Mouse (Mus musculus) forebrain, embryonic 10.5 days (tissue): ENCODE data around the gene Sec14l3. TPM values are rescaled to one million over a fixed set of nuclear protein-coding genes. Genes with fewer than 3 reads are reported as not detected.

Source experiments
- DNase-seq: peaks from one replicate; pipeline ENCODE4 v3.0.0-alpha.2; 2017; ENCODE audit warnings: low spot score; ENCODE audit errors: extremely low spot score
- H3K27ac ChIP-seq: fragments of 300-500 bp; sonication (generic); 2 replicates; pipeline ENCODE4 v1.5.1; 2016; ENCODE audit warnings: mild to moderate bottlenecking
- H3K27me3 ChIP-seq: fragments of 300-500 bp; sonication (generic); 2 replicates; pipeline ENCODE4 v1.6.1; 2016; ENCODE audit warnings: mild to moderate bottlenecking; ENCODE audit not compliant: poor library complexity, severe bottlenecking
- H3K36me3 ChIP-seq: fragments of 300-500 bp; sonication (generic); replicated peaks from 2 replicates; pipeline ENCODE4 v1.6.1; 2016; ENCODE audit warnings: mild to moderate bottlenecking, moderate library complexity
- H3K4me1 ChIP-seq: fragments of 300-500 bp; sonication (generic); 2 replicates; pipeline ENCODE4 v1.6.1; 2016
- H3K4me3 ChIP-seq: fragments of 300-500 bp; sonication (generic); 2 replicates; pipeline ENCODE4 v1.5.1; 2016; ENCODE audit warnings: mild to moderate bottlenecking, moderate library complexity
- H3K9me3 ChIP-seq: fragments of 300-500 bp; sonication (generic); 2 replicates; pipeline ENCODE4 v1.6.1; 2016; ENCODE audit warnings: mild to moderate bottlenecking, moderate library complexity
- WGBS: fragments of 180-500 bp; shearing (Covaris S2); methylation state at CpG from one replicate; pipeline ENCODE4 v1.1.7; 2016; 5-methylcytosine and 5-hydroxymethylcytosine counted together
- polyA plus RNA-seq: library from polyadenylated mRNA; unstranded; fragments of >200 nt; fragmentation: Nextera tagmentation; extraction: Ambion mirVana; gene quantifications from 2 replicates; pipeline ENCODE4 v1.2.1, GENCODE M21; 2016

The Sec14l3 gene
- polyA plus RNA-seq, 1 experiment from 2014 or later: not detected

- Histone ChIP-seq H3K4me3 (no peak overlapping the region), H3K36me3 (no peaks in the 10 kb centered on the region), H3K9me3 (no peaks in the 10 kb centered on the region), H3K27me3 (peaks cover 20% of the 10 kb centered on the region), H3K4me1 (0 out of 2 replicates have a peak, but pooled peaks cover 3% of the 10 kb centered on the region), H3K27ac (no peak overlapping the region)
- WGBS: 92% methylated on average over 6 of the region's 6 CpGs
- no peak for DNase-seq
Measured at GRCm38 (mm10) chr11:4035916-4036315, 28.7 kb upstream of the Sec14l3 start.

GRCm38 (mm10) chr11:4036365-4037084 is 28.1 kb upstream of the Sec14l3 start:
- Histone ChIP-seq H3K9me3 (no peaks in the 10 kb centered on the region), H3K27me3 (peaks cover 14% of the 10 kb centered on the region), H3K4me1 (0 out of 2 replicates have a peak, but pooled peaks cover 3% of the 10 kb centered on the region), H3K27ac (no peak overlapping the region), H3K4me3 (no peak overlapping the region), H3K36me3 (no peaks in the 10 kb centered on the region)
- WGBS: 77% methylated on average over 9 of the region's 9 CpGs
- DNase-seq: no peak

GRCm38 (mm10) chr11:4039951-4040350 is 24.7 kb upstream of the Sec14l3 start:
- Histone ChIP-seq H3K27ac (no peak overlapping the region), H3K4me1 (no peaks in the 10 kb centered on the region), H3K36me3 (no peaks in the 10 kb centered on the region), H3K27me3 (no peaks in the 10 kb centered on the region), H3K9me3 (no peaks in the 10 kb centered on the region), H3K4me3 (no peak overlapping the region)
- 86% methylated on average over 4 of the region's 4 CpGs for WGBS
- DNase-seq: no peak

GRCm38 (mm10) chr11:4041123-4041625 is 23.5 kb upstream of the Sec14l3 start:
- no peaks in the 10 kb centered on the region for H3K36me3 ChIP-seq
- WGBS: 84% methylated on average over 6 of the region's 6 CpGs
- H3K9me3 ChIP-seq: no peaks in the 10 kb centered on the region
- H3K4me1 ChIP-seq: no peaks in the 10 kb centered on the region
- no peaks in the 10 kb centered on the region for H3K27me3 ChIP-seq
- H3K4me3 ChIP-seq: no peak overlapping the region
- no peak overlapping the region for H3K27ac ChIP-seq
- no peak for DNase-seq

- WGBS: 91% methylated on average over 7 of the region's 7 CpGs
- Histone ChIP-seq H3K27me3 (no peaks in the 10 kb centered on the region), H3K36me3 (no peaks in the 10 kb centered on the region), H3K27ac (no peak overlapping the region), H3K4me1 (no peaks in the 10 kb centered on the region), H3K4me3 (no peak overlapping the region), H3K9me3 (no peaks in the 10 kb centered on the region)
- DNase-seq: no peak
Measured at GRCm38 (mm10) chr11:4043081-4043480, 21.6 kb upstream of the Sec14l3 start.

GRCm38 (mm10) chr11:4046526-4046925 is 18.1 kb upstream of the Sec14l3 start:
- DNase-seq: no peak
- WGBS: 82% methylated on average over 5 of the region's 5 CpGs
- H3K27me3 ChIP-seq: no peaks in the 10 kb centered on the region
- no peak overlapping the region for H3K27ac ChIP-seq
- H3K9me3 ChIP-seq: peaks cover 7% of the 10 kb centered on the region; the same call in 1 of the 2 replicates
- no peaks in the 10 kb centered on the region for H3K4me1 ChIP-seq
- H3K36me3 ChIP-seq: no peaks in the 10 kb centered on the region
- no peak overlapping the region for H3K4me3 ChIP-seq

GRCm38 (mm10) chr11:4047766-4048165 is 16.9 kb upstream of the Sec14l3 start:
- Histone ChIP-seq H3K9me3 (peaks cover 7% of the 10 kb centered on the region; the same call in 1 of the 2 replicates), H3K4me3 (no peak overlapping the region), H3K36me3 (no peaks in the 10 kb centered on the region), H3K27ac (no peak overlapping the region), H3K27me3 (no peaks in the 10 kb centered on the region), H3K4me1 (no peaks in the 10 kb centered on the region)
- DNase-seq: no peak
- 95% methylated on average over 2 of the region's 2 CpGs for WGBS

- no peak for DNase-seq
- H3K4me1 ChIP-seq: no peaks in the 10 kb centered on the region
- no peaks in the 10 kb centered on the region for H3K27me3 ChIP-seq
- H3K4me3 ChIP-seq: no peak overlapping the region
- no peaks in the 10 kb centered on the region for H3K36me3 ChIP-seq
- H3K27ac ChIP-seq: no peak overlapping the region
- peaks cover 7% of the 10 kb centered on the region; the same call in 1 of the 2 replicates for H3K9me3 ChIP-seq
- WGBS: 88% methylated on average over 6 of the region's 6 CpGs
Measured at GRCm38 (mm10) chr11:4048438-4048837, 16.2 kb upstream of the Sec14l3 start.

- Histone ChIP-seq H3K27me3 (no peaks in the 10 kb centered on the region), H3K4me1 (no peaks in the 10 kb centered on the region), H3K27ac (no peak overlapping the region), H3K9me3 (0 out of 2 replicates have a peak, but pooled peaks cover 2% of the 10 kb centered on the region), H3K4me3 (no peak overlapping the region), H3K36me3 (no peaks in the 10 kb centered on the region)
- DNase-seq: peak; percentile 69
- WGBS: 20% methylated on average over 5 of the region's 5 CpGs
Measured at GRCm38 (mm10) chr11:4053586-4053985, 11.1 kb upstream of the Sec14l3 start.

GRCm38 (mm10) chr11:4060866-4061575 is 3.6 kb upstream of the Sec14l3 start:
- Histone ChIP-seq H3K27ac (no peak overlapping the region), H3K36me3 (no peaks in the 10 kb centered on the region), H3K4me1 (peaks cover 8% of the 10 kb centered on the region), H3K27me3 (no peaks in the 10 kb centered on the region), H3K9me3 (no peaks in the 10 kb centered on the region), H3K4me3 (no peak overlapping the region)
- WGBS: 87% methylated on average over 5 of the region's 5 CpGs
- DNase-seq: no peak

- 91% methylated on average over 4 of the region's 4 CpGs for WGBS
- Histone ChIP-seq H3K27ac (no peak overlapping the region), H3K36me3 (no peaks in the 10 kb centered on the region), H3K4me3 (no peak overlapping the region), H3K4me1 (peaks cover 8% of the 10 kb centered on the region), H3K27me3 (no peaks in the 10 kb centered on the region), H3K9me3 (no peaks in the 10 kb centered on the region)
- DNase-seq: no peak
Measured at GRCm38 (mm10) chr11:4062523-4062922, 2.1 kb upstream of the Sec14l3 start.

- Histone ChIP-seq H3K27me3 (no peaks in the 10 kb centered on the region), H3K36me3 (no peaks in the 10 kb centered on the region), H3K9me3 (no peaks in the 10 kb centered on the region), H3K4me1 (peaks cover 8% of the 10 kb centered on the region), H3K27ac (no peak overlapping the region), H3K4me3 (no peak overlapping the region)
- DNase-seq: no peak
- 30% methylated on average over 6 of the region's 6 CpGs for WGBS
Measured at GRCm38 (mm10) chr11:4062981-4063380, 1.7 kb upstream of the Sec14l3 start.

- Histone ChIP-seq H3K9me3 (no peaks in the 10 kb centered on the region), H3K4me3 (no peak overlapping the region), H3K36me3 (no peaks in the 10 kb centered on the region), H3K27me3 (no peaks in the 10 kb centered on the region), H3K27ac (no peak overlapping the region), H3K4me1 (no peaks in the 10 kb centered on the region)
- 86% methylated on average over 1 of the region's 1 CpGs for WGBS
- DNase-seq: no peak
Measured at GRCm38 (mm10) chr11:4069664-4070063, 5.0 kb downstream of the Sec14l3 start.
